Mouse (Mus musculus): ENCODE measurements around the gene Mrpl34. TPM values are rescaled to one million over a fixed set of nuclear protein-coding genes. Genes with fewer than 3 reads are reported as not detected.

Mrpl34 gene
- total RNA-seq, 4 experiments from 2014 or later: 64.7 to 108 (median 88.7) TPM

- DNase-seq: peak; percentile 55
These were observed 4.7 kb downstream of the Mrpl34 start for GRCm38 (mm10) chr8:71469411-71469810.

- DNase-seq: peak; percentile 13
These were observed 5.6 kb downstream of the Mrpl34 start for GRCm38 (mm10) chr8:71470146-71470912.

- DNase-seq: no peak
These were observed 6.1 kb downstream of the Mrpl34 start for GRCm38 (mm10) chr8:71470913-71471255.

- DNase-seq: no peak
These were observed 7.1 kb downstream of the Mrpl34 start for GRCm38 (mm10) chr8:71471861-71472260.

GRCm38 (mm10) chr8:71472601-71473386 is 8.0 kb downstream of the Mrpl34 start:
- DNase-seq: no peak

DNA sequence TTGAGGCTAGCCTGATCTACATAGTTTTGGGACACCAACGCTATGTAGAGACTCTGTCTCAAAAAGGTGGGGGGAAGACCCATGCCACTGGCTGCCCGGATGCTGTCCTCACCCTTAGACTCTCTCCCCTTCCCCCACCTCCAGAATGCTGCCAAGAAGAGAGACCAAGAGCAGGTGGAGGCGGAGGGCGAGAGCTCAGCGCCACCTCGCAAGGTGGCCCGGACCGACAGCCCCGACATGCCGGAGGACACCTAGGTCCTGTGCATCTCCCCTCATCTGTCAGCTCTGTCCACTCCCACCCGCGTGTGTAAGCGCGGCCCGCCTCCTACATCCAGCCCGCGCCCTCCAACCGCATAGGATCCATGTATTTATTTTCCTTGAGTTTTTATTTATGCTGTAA is 9.6 kb downstream of the Mrpl34 start:
- DNase-seq: peak; percentile 18

DNA sequence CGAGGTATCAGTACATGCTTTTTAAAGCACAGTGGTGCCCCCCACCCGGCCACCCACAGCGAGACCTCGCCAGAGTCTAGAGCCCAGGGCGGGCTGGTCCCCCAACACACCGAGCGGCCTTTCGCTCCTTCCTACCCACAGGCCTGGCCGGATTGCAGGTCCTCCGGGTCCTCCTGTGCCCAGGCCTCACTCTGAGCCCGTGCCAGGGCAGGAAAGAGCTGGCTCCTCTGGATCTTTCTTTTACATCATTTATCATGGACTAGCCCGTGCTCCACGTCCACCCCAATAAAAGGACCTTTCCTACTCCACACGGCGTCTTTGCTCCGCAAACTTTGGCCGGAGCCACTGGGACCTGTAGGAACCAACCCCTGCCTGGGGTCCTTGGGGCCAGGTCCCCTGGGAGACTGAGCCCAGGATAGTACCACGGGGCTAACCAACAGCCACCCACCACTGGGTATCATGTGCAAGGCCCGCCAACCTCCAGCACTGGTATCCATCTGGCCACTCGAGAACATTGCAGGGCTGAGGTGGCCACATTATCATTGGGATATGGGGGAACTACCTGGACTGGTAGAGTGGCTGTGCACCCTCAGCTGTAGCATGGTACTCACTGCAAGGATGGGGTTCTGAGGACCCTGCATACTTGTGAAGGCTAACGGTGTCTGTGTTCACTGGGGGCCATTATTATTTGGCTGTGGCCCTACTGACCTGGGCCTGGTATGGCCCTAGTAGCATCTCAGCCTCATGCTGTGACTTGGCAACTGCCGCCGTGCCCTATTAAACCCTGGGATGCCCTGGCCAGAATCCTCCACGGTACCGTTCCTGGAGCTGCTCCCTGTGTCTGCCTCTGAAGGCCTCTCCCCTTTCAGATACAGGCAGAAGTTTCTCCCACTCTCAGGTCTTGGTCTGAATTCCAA is 10.3 kb downstream of the Mrpl34 start:
- peak; percentile 7 for DNase-seq

DNA sequence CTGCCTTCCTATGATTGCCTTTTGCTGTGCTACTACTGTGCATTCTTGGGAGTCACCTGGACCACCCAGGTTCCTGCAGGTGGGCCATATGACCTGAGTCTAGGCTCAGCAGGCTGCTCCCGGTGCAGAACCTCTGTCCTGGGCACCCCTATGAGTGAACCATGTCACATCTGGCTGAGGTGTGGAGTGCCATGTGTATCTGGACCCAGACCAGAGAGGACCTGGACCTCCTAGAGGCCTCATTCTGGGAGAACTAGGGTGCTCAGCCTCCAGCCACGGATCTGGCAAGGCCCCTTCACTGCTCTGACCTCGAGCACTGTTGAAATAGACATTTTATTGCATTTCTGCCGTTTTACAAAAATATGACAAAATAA is 10.9 kb downstream of the Mrpl34 start:
- peak; percentile 10 for DNase-seq

GRCm38 (mm10) chr8:71476099-71476940 is 11.6 kb downstream of the Mrpl34 start:
- DNase-seq: peak; percentile 75

DNA sequence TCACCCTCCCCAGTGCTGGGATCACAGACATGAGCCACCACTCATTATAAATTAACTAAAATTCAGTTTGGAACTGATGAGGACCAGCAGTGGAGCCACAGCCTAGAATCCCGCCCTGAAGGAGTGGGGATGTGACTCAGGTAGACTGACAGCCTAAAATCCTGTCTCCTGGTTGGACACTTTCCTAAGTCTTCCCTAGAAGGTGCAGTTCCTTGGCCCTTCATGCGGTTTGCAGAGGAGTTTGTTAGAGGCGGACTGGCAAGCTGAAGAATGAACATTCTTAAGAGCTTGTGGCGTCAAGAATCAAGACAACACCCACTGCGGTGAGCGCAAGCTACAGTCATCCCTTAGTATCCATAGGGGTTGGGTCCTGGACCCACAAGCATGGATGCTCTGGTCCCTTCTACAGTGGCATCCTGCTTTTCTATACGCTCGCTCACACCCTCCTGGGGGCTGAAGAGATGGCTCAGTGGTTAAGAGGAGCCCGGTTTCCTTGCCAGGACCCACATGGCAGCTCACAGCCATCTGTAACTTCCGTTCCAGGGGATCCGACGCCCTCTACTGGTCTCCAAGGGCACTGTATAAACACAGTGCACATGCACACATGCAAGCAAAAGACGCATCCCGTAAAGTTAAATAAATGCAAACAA is 12.6 kb downstream of the Mrpl34 start:
- peak; percentile 9 for DNase-seq

GRCm38 (mm10) chr8:71478943-71479342 is 14.2 kb downstream of the Mrpl34 start:
- peak; percentile 14 for DNase-seq

- DNase-seq: no peak
These were observed 19.2 kb downstream of the Mrpl34 start for GRCm38 (mm10) chr8:71483932-71484331.

- DNase-seq: no peak
These were observed 20.0 kb downstream of the Mrpl34 start for GRCm38 (mm10) chr8:71484736-71485135.

GRCm38 (mm10) chr8:71485142-71486135 is 20.7 kb downstream of the Mrpl34 start, which contains the start of gene Ano8:
TSS of gene Ano8 (minus strand) at chr8:71485963.
- DNase-seq: peak; percentile 76

DNA sequence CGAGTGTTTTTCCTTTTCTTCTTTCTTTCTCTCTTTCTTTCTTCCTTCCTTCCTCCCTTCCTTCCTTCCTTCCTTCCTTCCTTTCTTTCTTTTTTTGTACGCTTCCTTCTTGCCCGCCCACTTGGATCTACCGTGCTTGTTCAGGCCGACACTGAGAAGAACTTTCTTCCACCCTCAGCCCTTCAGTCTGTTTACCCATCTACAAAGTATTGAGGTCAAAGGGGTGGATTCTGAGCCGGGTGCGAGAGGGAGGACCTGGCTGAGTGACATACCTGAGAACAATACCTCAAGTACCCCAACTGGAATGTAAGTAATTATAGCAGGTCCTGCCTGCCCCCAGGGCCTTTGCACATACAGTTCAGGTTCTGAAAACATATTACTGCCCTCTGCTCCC is 21.4 kb downstream of the Mrpl34 start:
- DNase-seq: no peak

DNA sequence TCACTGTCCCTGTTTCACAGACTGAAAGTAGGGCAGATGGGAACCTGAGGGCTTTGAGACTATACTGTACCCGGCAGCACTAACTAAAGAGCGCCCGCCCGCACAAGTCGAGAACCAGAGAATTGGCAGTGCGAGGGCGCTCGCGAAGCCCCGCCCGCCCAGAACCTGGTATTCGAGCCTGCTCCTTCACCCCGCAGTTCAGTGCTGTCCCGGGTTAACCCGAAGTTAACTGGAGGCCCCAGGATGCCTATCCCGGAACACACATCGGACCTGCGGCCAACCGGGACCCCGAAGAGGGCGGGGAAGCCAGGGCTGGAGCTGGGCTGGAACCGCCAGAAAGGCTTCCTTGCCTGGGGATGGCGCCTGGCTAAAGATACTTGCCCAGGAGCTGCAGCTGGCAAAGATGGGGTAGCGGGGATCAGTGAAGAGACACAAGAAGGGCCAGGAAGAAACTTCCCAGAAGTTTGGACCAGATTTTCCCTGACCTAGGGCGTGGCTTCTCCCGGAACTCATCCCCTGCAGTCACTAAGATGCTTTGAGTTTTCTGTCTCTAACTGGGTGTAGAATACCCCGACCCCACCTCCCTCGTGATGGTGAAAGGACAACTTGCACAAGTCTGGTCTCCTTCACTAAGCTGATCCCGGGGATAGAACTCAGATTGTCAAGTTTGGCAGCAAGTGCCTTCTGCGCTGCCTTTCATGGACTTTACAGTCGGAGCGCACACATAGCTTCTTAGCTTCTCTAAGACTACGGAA is 23.1 kb downstream of the Mrpl34 start, which contains the start of gene Gtpbp3:
Gene Gtpbp3 (plus strand): TSS at position 413 of the 755 bp plus-strand sequence.
- peak; percentile 73 for DNase-seq

- DNase-seq: peak; percentile 87
These were observed 23.7 kb downstream of the Mrpl34 start for GRCm38 (mm10) chr8:71488454-71488853.

DNA sequence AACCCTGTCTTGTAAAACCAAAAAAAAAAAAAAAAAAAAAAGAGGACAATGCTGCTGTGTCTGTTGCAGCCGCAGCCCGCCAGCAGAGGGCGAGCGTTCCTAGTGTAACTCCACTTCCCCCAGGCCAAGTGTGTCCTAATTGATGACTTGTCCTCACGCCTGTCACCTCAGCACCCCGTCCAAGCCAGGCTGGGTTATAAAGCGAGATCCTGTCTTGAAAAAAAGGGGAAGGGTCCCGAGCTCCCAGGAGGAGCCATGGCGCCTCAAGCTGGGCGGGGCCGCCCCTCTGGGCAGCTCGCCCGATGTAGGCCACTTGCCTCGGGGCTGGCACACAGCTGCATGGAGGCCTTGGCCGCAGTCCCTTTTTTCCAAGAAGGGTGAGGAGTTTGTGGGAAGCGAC is 30.3 kb downstream of the Mrpl34 start:
- peak; percentile 80 for DNase-seq

- DNase-seq: no peak
These were observed 31.1 kb downstream of the Mrpl34 start for GRCm38 (mm10) chr8:71495811-71496210.
